Comparison of ENCODE assay signal across 12 mouse cellular contexts in the genomic region with DNA sequence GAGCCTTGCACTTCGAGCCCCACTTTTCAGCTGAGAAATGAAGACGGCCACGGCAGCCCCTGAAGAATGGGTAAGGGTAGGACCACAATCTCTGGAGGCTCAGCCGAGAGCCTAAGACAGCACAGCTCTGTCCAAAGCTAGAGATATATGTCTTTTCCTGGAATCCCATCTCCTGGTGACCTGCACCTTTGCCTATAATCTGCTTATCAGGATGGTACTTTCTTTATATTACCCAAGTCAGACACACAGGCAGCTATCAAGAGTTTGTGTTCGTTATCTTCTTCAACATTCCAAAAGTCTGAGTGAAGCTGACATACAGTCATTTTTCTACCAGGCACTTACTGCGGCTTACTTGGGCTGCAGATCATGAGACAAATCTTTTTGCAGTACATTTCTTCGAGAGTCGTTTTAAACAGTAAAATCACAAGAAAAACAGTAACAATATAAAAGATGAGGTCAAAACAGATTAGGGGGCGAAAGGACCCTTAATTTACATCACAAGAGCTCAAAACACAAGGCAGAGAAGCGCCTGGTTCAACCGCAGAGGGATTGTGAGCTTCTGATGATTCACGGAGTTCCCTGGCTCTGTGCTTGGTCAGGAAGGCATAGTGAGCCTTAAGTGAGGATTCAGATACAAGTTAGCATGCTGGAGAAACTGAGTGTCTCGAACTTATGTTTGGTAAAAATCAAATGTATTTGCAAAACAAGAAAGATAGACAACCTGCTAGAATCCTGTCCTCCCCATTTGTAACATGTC. TPM values are rescaled to one million over a fixed set of nuclear protein-coding genes. Genes with fewer than 3 reads are reported as not detected.
DNase-seq lines count a peak whose midpoint lies in the region; ATAC-seq and TF ChIP-seq lines count a peak whose summit lies in the region.
"Had no signal": no experiment of that assay in that cellular context is flagged by ENCODE, and none has a peak within 500 bp of the region (broad histone marks: within the 10 kb centered on the region; RNA-seq: fewer than 3 reads in every experiment).

No protein-coding gene starts in this region.

- no peak overlapping the region for H3K4me2 ChIP-seq in forebrain, embryonic 16.5 days (ENCODE audit: low read length)
- H3K4me2 ChIP-seq in hindbrain, embryonic 11.5 days (replicated peaks; ENCODE audit: low read depth, low read length), result no peak overlapping the region
- no peak overlapping the region for H3K4me2 ChIP-seq in hindbrain, embryonic 13.5 days
- H3K4me2 ChIP-seq in intestine, embryonic 15.5 days (replicated peaks), result no peak overlapping the region

- H3K27me3 ChIP-seq in forebrain, embryonic 10.5 days (ENCODE audit: poor library complexity, severe bottlenecking), result peaks cover 22% of the 10 kb centered on the region
- no peaks in the 10 kb centered on the region for H3K27me3 ChIP-seq in forebrain, embryonic 16.5 days (replicated peaks; ENCODE audit: control insufficient read depth, insufficient read depth, low read length)
- H3K27me3 ChIP-seq in hindbrain, embryonic 11.5 days (ENCODE audit: control insufficient read depth, insufficient read depth, low read length), result no peaks in the 10 kb centered on the region
- 0 out of 2 replicates have a peak, but pooled peaks cover under 1% of the 10 kb centered on the region for H3K27me3 ChIP-seq in hindbrain, embryonic 13.5 days
- H3K27me3 ChIP-seq in E14TG2a.4 (ENCODE audit: insufficient read depth, low read length), result 0 out of 2 replicates have a peak, but pooled peaks cover under 1% of the 10 kb centered on the region
- H3K27me3 ChIP-seq in intestine, embryonic 15.5 days (replicated peaks), result no peaks in the 10 kb centered on the region

- H3K27ac ChIP-seq in forebrain, embryonic 10.5 days, result peak overlapping the region; percentile 83
- no peak overlapping the region for H3K27ac ChIP-seq in forebrain, embryonic 16.5 days (ENCODE audit: low read length)
- H3K27ac ChIP-seq in hindbrain, embryonic 11.5 days (ENCODE audit: low read depth, low read length), result no peak overlapping the region
- no peak overlapping the region for H3K27ac ChIP-seq in hindbrain, embryonic 13.5 days
- H3K27ac ChIP-seq in intestine, embryonic 15.5 days, result peak overlapping the region; percentile 42; the same call in 1 of the 2 replicates
- H3K27ac ChIP-seq in left cerebral cortex, adult 2 months, result no peak overlapping the region

- peaks cover 78% of the 10 kb centered on the region for H3K4me1 ChIP-seq in forebrain, embryonic 10.5 days
- 0 out of 2 replicates have a peak, but pooled peaks cover 2% of the 10 kb centered on the region for H3K4me1 ChIP-seq in forebrain, embryonic 16.5 days (replicated peaks; ENCODE audit: control insufficient read depth, insufficient read depth, low read length)
- H3K4me1 ChIP-seq in hindbrain, embryonic 11.5 days (replicated peaks; ENCODE audit: control insufficient read depth, insufficient read depth, low read length), result peaks cover 8% of the 10 kb centered on the region
- peaks cover 32% of the 10 kb centered on the region for H3K4me1 ChIP-seq in hindbrain, embryonic 13.5 days (replicated peaks)
- peaks cover 85% of the 10 kb centered on the region for H3K4me1 ChIP-seq in E14TG2a.4 (replicated peaks; ENCODE audit: low read depth, low read length)
- H3K4me1 ChIP-seq in intestine, embryonic 15.5 days (replicated peaks), result peaks cover 34% of the 10 kb centered on the region

- no peak overlapping the region for H3K4me3 ChIP-seq in forebrain, embryonic 10.5 days
- H3K4me3 ChIP-seq in forebrain, embryonic 16.5 days (replicated peaks; ENCODE audit: low read length), result no peak overlapping the region
- H3K4me3 ChIP-seq in hindbrain, embryonic 11.5 days (ENCODE audit: low read depth, low read length), result no peak overlapping the region
- H3K4me3 ChIP-seq in hindbrain, embryonic 13.5 days, result no peak overlapping the region
- 0 out of 2 replicates have a peak overlapping the region, but pooled peaks have one; percentile 10 for H3K4me3 ChIP-seq in E14TG2a.4 (replicated peaks; ENCODE audit: low read length)
- no peak overlapping the region for H3K4me3 ChIP-seq in intestine, embryonic 15.5 days (replicated peaks)
- H3K4me3 ChIP-seq in left cerebral cortex, adult 2 months, result no peak overlapping the region

- no peak overlapping the region for H3K9ac ChIP-seq in forebrain, embryonic 16.5 days (replicated peaks; ENCODE audit: low read depth, low read length)
- no peak overlapping the region for H3K9ac ChIP-seq in hindbrain, embryonic 11.5 days (ENCODE audit: low read depth, low read length)
- H3K9ac ChIP-seq in hindbrain, embryonic 13.5 days, result no peak overlapping the region
- H3K9ac ChIP-seq in intestine, embryonic 15.5 days, result no peak overlapping the region

- no peak for ATAC-seq in forebrain, embryonic 16.5 days
- ATAC-seq in hindbrain, embryonic 11.5 days (ENCODE audit: low FRiP score), result no peak
- no peak for ATAC-seq in hindbrain, embryonic 13.5 days (ENCODE audit: low FRiP score)
- ATAC-seq in intestine, embryonic 15.5 days, result no peak

- no peak for TF ChIP-seq CTCF in E14TG2a.4 (conservative IDR thresholded peaks at IDR 0.05; ENCODE audit: low read length)
- no peak for TF ChIP-seq CTCF in left cerebral cortex, adult 2 months (IDR thresholded peaks at IDR 0.05)

- H3K36me3 ChIP-seq in forebrain, embryonic 10.5 days (replicated peaks), result no peaks in the 10 kb centered on the region
- H3K36me3 ChIP-seq in forebrain, embryonic 16.5 days (ENCODE audit: control insufficient read depth, insufficient read depth), result no peaks in the 10 kb centered on the region
- H3K36me3 ChIP-seq in hindbrain, embryonic 11.5 days (ENCODE audit: control insufficient read depth, insufficient read depth, low read length), result no peaks in the 10 kb centered on the region
- no peaks in the 10 kb centered on the region for H3K36me3 ChIP-seq in hindbrain, embryonic 13.5 days
- H3K36me3 ChIP-seq in E14TG2a.4 (ENCODE audit: insufficient read depth, low read length), result no peaks in the 10 kb centered on the region
- H3K36me3 ChIP-seq in intestine, embryonic 15.5 days, result no peaks in the 10 kb centered on the region

- no peak for DNase-seq in forebrain, embryonic 10.5 days (ENCODE audit: extremely low spot score, low spot score)
- DNase-seq in hindbrain, embryonic 11.5 days (ENCODE audit: low spot score), result peak; percentile 19
- DNase-seq in left cerebral cortex, adult 2 months (ENCODE audit: extremely low spot score in 1 of 2, low spot score in 2 of 2), result no peak
- DNase-seq in cerebellum, postnatal 4 days (ENCODE audit: low spot score in 2 of 2), result no peak
- DNase-seq: adrenal gland, adult 2 months; kidney, postnatal 10 days; lung, postnatal 10 days; spleen, adult 18-20 months had no signal

- WGBS in forebrain, embryonic 10.5 days, result 42% methylated on average over 13 of the region's 13 CpGs
- WGBS in forebrain, embryonic 16.5 days, result 35% methylated on average over 13 of the region's 13 CpGs
- 35% methylated on average over 13 of the region's 13 CpGs for WGBS in hindbrain, embryonic 11.5 days
- WGBS in hindbrain, embryonic 13.5 days, result 29% methylated on average over 13 of the region's 13 CpGs
- 50% methylated on average over 13 of the region's 13 CpGs for WGBS in intestine, embryonic 15.5 days

- intact Hi-C loops in left cerebral cortex, adult 2 months (cut with DNase I), result no loop called here

- H3K9me3 ChIP-seq in forebrain, embryonic 10.5 days, result no peaks in the 10 kb centered on the region
- no peaks in the 10 kb centered on the region for H3K9me3 ChIP-seq in forebrain, embryonic 16.5 days (ENCODE audit: control insufficient read depth, low read length)
- H3K9me3 ChIP-seq in hindbrain, embryonic 11.5 days (ENCODE audit: control insufficient read depth, low read length), result no peaks in the 10 kb centered on the region
- H3K9me3 ChIP-seq in hindbrain, embryonic 13.5 days, result no peaks in the 10 kb centered on the region
- H3K9me3 ChIP-seq in E14TG2a.4 (ENCODE audit: low read length), result no peaks in the 10 kb centered on the region
- H3K9me3 ChIP-seq in intestine, embryonic 15.5 days, result no peaks in the 10 kb centered on the region

RNA-seq across cellular contexts. Expression of gene Ddc, which starts 16.7 kb away (rescaled TPM):
- polyA plus RNA-seq in forebrain, embryonic 10.5 days (2016; fragmentation: Nextera tagmentation; extraction: Ambion mirVana), result 5.1 and 6.0 TPM in 2 replicates
- 3.2 and 4.4 TPM in 2 replicates for polyA plus RNA-seq in forebrain, embryonic 16.5 days (2015; fragmentation: Nextera tagmentation; extraction: Ambion mirVana)
- polyA plus RNA-seq in hindbrain, embryonic 11.5 days (2014; fragmentation: Nextera tagmentation; extraction: Ambion mirVana), result 8.3 and 14.3 TPM in 2 replicates
- polyA plus RNA-seq in hindbrain, embryonic 13.5 days (2015; fragmentation: Nextera tagmentation; extraction: Ambion mirVana), result 5.8 and 7.7 TPM in 2 replicates
- polyA plus RNA-seq in intestine, embryonic 15.5 days (2015; fragmentation: Nextera tagmentation; extraction: Ambion mirVana), result 46.3 and 52.2 TPM in 2 replicates
- 1 to 10 TPM; 3.6 to 5.8 TPM for total RNA-seq in left cerebral cortex, adult 2 months (2021)

Comparison
In these comparisons a context has a peak if more than half of its experiments do, and no peak if none do; other contexts are left out.
1. H3K27ac ChIP-seq: peak in forebrain, embryonic 10.5 days (single experiment) and intestine, embryonic 15.5 days (single experiment); none in forebrain, embryonic 16.5 days (single experiment), hindbrain, embryonic 11.5 days (single experiment), hindbrain, embryonic 13.5 days (single experiment) and left cerebral cortex, adult 2 months (single experiment).